Mouse (Mus musculus) testis, adult 2 months (tissue): Measurements from ENCODE around the gene Tmprss11e. TPM values are rescaled to one million over a fixed set of nuclear protein-coding genes. Genes with fewer than 3 reads are reported as not detected.

Experiments used
- H3K27ac ChIP-seq: fragments of 200-500 bp; 2 replicates; pipeline ENCODE4 v1.5.1; 2012; ENCODE audit warnings: low read depth, low read length; ENCODE audit not compliant: control insufficient read depth, insufficient read depth
- H3K27me3 ChIP-seq: fragments of 200-500 bp; 2 replicates; pipeline ENCODE4 v1.6.1; 2012; ENCODE audit warnings: mild to moderate bottlenecking, low read length, moderate library complexity; ENCODE audit not compliant: control insufficient read depth, insufficient read depth
- H3K36me3 ChIP-seq: fragments of 200-500 bp; 2 replicates; pipeline ENCODE4 v1.6.1; 2012; ENCODE audit warnings: mild to moderate bottlenecking, low read length; ENCODE audit not compliant: control insufficient read depth, insufficient read depth
- H3K4me1 ChIP-seq: fragments of 200-500 bp; 2 replicates; pipeline ENCODE4 v1.6.1; 2012; ENCODE audit warnings: low read length; ENCODE audit not compliant: control insufficient read depth, insufficient read depth
- H3K4me3 ChIP-seq: fragments of 200-500 bp; 2 replicates; pipeline ENCODE4 v1.5.1; 2012; ENCODE audit warnings: low read depth, mild to moderate bottlenecking, low read length, moderate library complexity, mixed read lengths; ENCODE audit not compliant: control insufficient read depth
- CTCF ChIP-seq: fragments of 200-500 bp; IDR thresholded peaks from 2 replicates; pipeline ENCODE4 v1.5.1; 2012; ENCODE audit warnings: low read depth, mild to moderate bottlenecking, inconsistent platforms, low read length, moderate library complexity; ENCODE audit not compliant: control insufficient read depth, insufficient read depth, insufficient replicate concordance
- POLR2A ChIP-seq: fragments of 200-500 bp; IDR thresholded peaks from 2 replicates; pipeline ENCODE4 v1.6.1; 2012; ENCODE audit warnings: low read depth, mild to moderate bottlenecking, inconsistent platforms, low read length, moderate library complexity; ENCODE audit not compliant: control insufficient read depth
- polyA plus RNA-seq: library from polyadenylated mRNA; depleted of rRNA; stranded (reverse); fragments of >200 nt; gene quantifications from 2 replicates; pipeline ENCODE4 v1.2.3, GENCODE M21; 2012

The Tmprss11e gene
- polyA plus RNA-seq, 1 experiment, result 0.04 TPM

- TF ChIP-seq CTCF (no peak), POLR2A (no peak)
- Histone ChIP-seq H3K4me1 (no peaks in the 10 kb centered on the region), H3K27ac (no peak overlapping the region), H3K27me3 (no peaks in the 10 kb centered on the region), H3K36me3 (no peaks in the 10 kb centered on the region), H3K4me3 (no peak overlapping the region)
Observed at GRCm38 (mm10) chr5:86776941-86777340, 31.3 kb upstream of the Tmprss11e start.

- no peak for TF ChIP-seq POLR2A
- TF ChIP-seq CTCF, result no peak
- H3K36me3 ChIP-seq, result no peaks in the 10 kb centered on the region
- H3K27me3 ChIP-seq, result no peaks in the 10 kb centered on the region
- H3K4me1 ChIP-seq, result no peaks in the 10 kb centered on the region
- H3K27ac ChIP-seq, result no peak overlapping the region
- no peak overlapping the region for H3K4me3 ChIP-seq
Observed at GRCm38 (mm10) chr5:86771010-86771409, 25.4 kb upstream of the Tmprss11e start.

GRCm38 (mm10) chr5:86769015-86769658, 23.5 kb upstream of the Tmprss11e start:
- TF ChIP-seq CTCF, result no peak
- no peak for TF ChIP-seq POLR2A
- no peaks in the 10 kb centered on the region for H3K4me1 ChIP-seq
- no peak overlapping the region for H3K4me3 ChIP-seq
- no peaks in the 10 kb centered on the region for H3K36me3 ChIP-seq
- no peak overlapping the region for H3K27ac ChIP-seq
- H3K27me3 ChIP-seq, result no peaks in the 10 kb centered on the region

GRCm38 (mm10) chr5:86742796-86743195, 2.8 kb downstream of the Tmprss11e start:
- H3K4me3 ChIP-seq, result no peak overlapping the region
- TF ChIP-seq POLR2A, result no peak
- no peak for TF ChIP-seq CTCF
- no peak overlapping the region for H3K27ac ChIP-seq
- H3K36me3 ChIP-seq, result no peaks in the 10 kb centered on the region
- no peaks in the 10 kb centered on the region for H3K4me1 ChIP-seq
- H3K27me3 ChIP-seq, result no peaks in the 10 kb centered on the region

- Histone ChIP-seq H3K4me3 (no peak overlapping the region), H3K36me3 (no peaks in the 10 kb centered on the region), H3K27me3 (no peaks in the 10 kb centered on the region), H3K27ac (no peak overlapping the region), H3K4me1 (no peaks in the 10 kb centered on the region)
- no peak for TF ChIP-seq CTCF
- no peak for TF ChIP-seq POLR2A
Observed at GRCm38 (mm10) chr5:86741146-86741545, 4.5 kb downstream of the Tmprss11e start.

- Histone ChIP-seq H3K27me3 (no peaks in the 10 kb centered on the region), H3K36me3 (no peaks in the 10 kb centered on the region), H3K4me1 (no peaks in the 10 kb centered on the region), H3K27ac (no peak overlapping the region), H3K4me3 (no peak overlapping the region)
- TF ChIP-seq CTCF (no peak), POLR2A (no peak)
Observed at GRCm38 (mm10) chr5:86735808-86736207, 9.8 kb downstream of the Tmprss11e start.

DNA sequence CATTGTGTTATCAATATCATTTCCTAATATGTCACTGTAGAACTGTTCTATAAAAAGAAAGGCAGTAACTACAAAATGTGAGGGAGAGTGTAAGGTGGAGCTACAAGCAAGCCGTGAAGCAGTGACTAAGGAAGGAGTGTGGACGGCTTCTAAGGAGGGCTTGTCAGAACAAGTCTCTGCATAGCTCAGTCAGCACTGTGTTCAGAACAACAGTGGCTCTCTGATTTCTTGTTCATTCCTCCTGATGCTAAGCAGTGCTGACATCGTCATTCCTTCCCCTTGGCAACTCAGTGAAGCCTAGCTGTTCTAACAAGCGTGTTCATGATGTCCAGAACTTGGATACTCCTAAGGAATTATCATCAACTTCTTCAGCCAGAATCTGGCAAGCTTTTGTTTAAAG, 15.0 kb downstream of the Tmprss11e start:
- H3K27me3 ChIP-seq, result no peaks in the 10 kb centered on the region
- no peaks in the 10 kb centered on the region for H3K36me3 ChIP-seq

More for the DNA sequence above, 15.0 kb downstream of the Tmprss11e start:
- Histone ChIP-seq H3K27ac (no peak overlapping the region), H3K4me3 (no peak overlapping the region), H3K4me1 (no peaks in the 10 kb centered on the region)
- TF ChIP-seq POLR2A (no peak), CTCF (no peak)
